Mouse (Mus musculus) intestine, embryonic 14.5 days (tissue): Measurements from ENCODE around the gene Olfr3. TPM values are rescaled to one million over a fixed set of nuclear protein-coding genes. Genes with fewer than 3 reads are reported as not detected.

Source experiments
- ATAC-seq: fragments of 200-750 bp; cut with Nextera tagmentation; replicated peaks from 2 replicates; pipeline ENCODE4 v1.8.0; 2017; ENCODE audit warnings: low read depth, moderate number of reproducible peaks, moderate TSS enrichment, moderate library complexity; ENCODE audit not compliant: low FRiP score, low TSS enrichment
- DNase-seq: peaks from one replicate; pipeline ENCODE4 v3.0.0-alpha.2; 2018; ENCODE audit warnings: low spot score
- H3K27ac ChIP-seq: fragments of 300-500 bp; sonication (generic); 2 replicates; pipeline ENCODE4 v1.5.1; 2014; ENCODE audit warnings: low read depth, mild to moderate bottlenecking, control low read depth
- H3K27me3 ChIP-seq: fragments of 300-500 bp; sonication (generic); replicated peaks from 2 replicates; pipeline ENCODE4 v1.6.1; 2014; ENCODE audit warnings: low read length, control low read depth; ENCODE audit not compliant: control insufficient read depth, insufficient read depth
- H3K36me3 ChIP-seq: fragments of 300-500 bp; sonication (generic); 2 replicates; pipeline ENCODE4 v1.6.1; 2014; ENCODE audit warnings: low read length, control low read depth; ENCODE audit not compliant: control insufficient read depth, insufficient read depth
- H3K4me1 ChIP-seq: fragments of 300-500 bp; sonication (generic); replicated peaks from 2 replicates; pipeline ENCODE4 v1.6.1; 2014; ENCODE audit warnings: low read length, control low read depth, mixed read lengths; ENCODE audit not compliant: control insufficient read depth, insufficient read depth
- H3K4me2 ChIP-seq: fragments of 300-500 bp; sonication (generic); 2 replicates; pipeline ENCODE4 v1.6.1; 2014; ENCODE audit warnings: low read length
- H3K4me3 ChIP-seq: fragments of 300-500 bp; sonication (generic); 2 replicates; pipeline ENCODE4 v1.5.1; 2014; ENCODE audit warnings: low read depth, low read length, control low read depth, mixed read lengths
- H3K9ac ChIP-seq: fragments of 300-500 bp; sonication (generic); 2 replicates; pipeline ENCODE4 v1.6.1; 2014; ENCODE audit warnings: mild to moderate bottlenecking, low read length
- H3K9me3 ChIP-seq: fragments of 300-500 bp; sonication (generic); 2 replicates; pipeline ENCODE4 v1.6.1; 2016; ENCODE audit warnings: low read length, control low read depth; ENCODE audit not compliant: control insufficient read depth
- whole genome bisulfite sequencing: fragments of 180-500 bp; shearing (Covaris S2); extraction: QIAGEN DNeasy Blood & Tissue Kit; methylation state at CpG from one replicate; pipeline ENCODE4 v1.1.7; 2014; 5-methylcytosine and 5-hydroxymethylcytosine counted together
- polyA plus RNA-seq: library from polyadenylated mRNA; unstranded; fragments of >200 nt; fragmentation: Nextera tagmentation; extraction: Ambion mirVana; gene quantifications from 2 replicates; pipeline ENCODE4 v1.2.1, GENCODE M21; 2014

Olfr3 gene
- not detected in 2 replicates for polyA plus RNA-seq

GRCm38 (mm10) chr2:36816932-36817331 lies at the start of gene Olfr3:
Olfr3 (minus strand) TSS chr2:36817032.
- Histone ChIP-seq H3K36me3 (no peaks in the 10 kb centered on the region), H3K4me1 (no peaks in the 10 kb centered on the region), H3K9ac (no peak within 1 kb of the TSS), H3K27ac (no peak within 1 kb of the TSS), H3K9me3 (no peaks in the 10 kb centered on the region), H3K27me3 (no peaks in the 10 kb centered on the region), H3K4me2 (no peak within 1 kb of the TSS), H3K4me3 (no peak within 1 kb of the TSS)
- no peak for ATAC-seq
- WGBS = 74% methylated on average over 1 of the region's 1 CpGs
- no peak for DNase-seq

- H3K27ac ChIP-seq = no peak within 1 kb of the TSS
- DNase-seq (no peak), ATAC-seq (no peak)
- 0 out of 2 replicates have a peak, but pooled peaks cover 4% of the 10 kb centered on the region for H3K9me3 ChIP-seq
- H3K36me3 ChIP-seq = no peaks in the 10 kb centered on the region
- H3K4me1 ChIP-seq = no peaks in the 10 kb centered on the region
- H3K4me3 ChIP-seq = no peak within 1 kb of the TSS
- no peak within 1 kb of the TSS for H3K4me2 ChIP-seq
- no peak within 1 kb of the TSS for H3K9ac ChIP-seq
- WGBS = 92% methylated on average over 1 of the region's 1 CpGs
- H3K27me3 ChIP-seq = no peaks in the 10 kb centered on the region
These were observed 45.7 kb upstream of the Olfr3 start, which contains the start of gene Olfr351 for GRCm38 (mm10) chr2:36862560-36862959. Olfr351 (minus strand) TSS chr2:36862660.

GRCm38 (mm10) chr2:36846010-36846409 lies 29.2 kb upstream of the Olfr3 start, which contains the start of gene Olfr350:
Olfr350 (plus strand) TSS chr2:36846310.
- no peak for DNase-seq
- Histone ChIP-seq H3K4me3 (no peak within 1 kb of the TSS), H3K27ac (no peak within 1 kb of the TSS), H3K36me3 (no peaks in the 10 kb centered on the region), H3K4me1 (no peaks in the 10 kb centered on the region), H3K9ac (no peak within 1 kb of the TSS), H3K4me2 (no peak within 1 kb of the TSS), H3K9me3 (no peaks in the 10 kb centered on the region), H3K27me3 (no peaks in the 10 kb centered on the region)
- WGBS = 81% methylated on average over 1 of the region's 1 CpGs
- ATAC-seq = no peak

DNA sequence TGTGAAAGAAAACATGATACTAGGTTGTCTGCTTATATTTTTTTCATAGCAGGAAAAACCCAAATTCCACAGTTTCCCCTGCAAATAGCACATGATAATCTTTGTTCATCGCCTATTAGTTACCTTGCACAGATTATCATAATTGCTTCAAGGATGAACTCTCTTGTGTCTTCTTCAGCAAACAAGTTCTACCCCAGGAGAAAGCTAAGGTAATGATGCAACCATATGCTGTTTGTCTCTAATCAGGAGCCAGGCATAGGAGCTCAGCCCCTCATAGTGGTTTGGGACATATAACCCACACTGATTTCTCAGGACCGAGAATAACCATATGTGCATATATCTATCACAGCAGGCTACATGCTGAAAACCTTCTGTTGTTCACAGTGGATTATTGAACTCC lies 26.6 kb downstream of the Olfr3 start, which contains the start of gene Olfr50:
Gene Olfr50 (plus strand): TSS at position 301 of the 400 bp plus-strand sequence.
- no peaks in the 10 kb centered on the region for H3K9me3 ChIP-seq
- H3K4me1 ChIP-seq = no peaks in the 10 kb centered on the region
- no peak within 1 kb of the TSS for H3K4me2 ChIP-seq
- no peak within 1 kb of the TSS for H3K4me3 ChIP-seq
- no peaks in the 10 kb centered on the region for H3K27me3 ChIP-seq
- H3K36me3 ChIP-seq = no peaks in the 10 kb centered on the region
- no peak for ATAC-seq
- H3K27ac ChIP-seq = no peak within 1 kb of the TSS
- DNase-seq = no peak
- H3K9ac ChIP-seq = no peak within 1 kb of the TSS
- 86% methylated on average over 2 of the region's 2 CpGs for WGBS

DNA sequence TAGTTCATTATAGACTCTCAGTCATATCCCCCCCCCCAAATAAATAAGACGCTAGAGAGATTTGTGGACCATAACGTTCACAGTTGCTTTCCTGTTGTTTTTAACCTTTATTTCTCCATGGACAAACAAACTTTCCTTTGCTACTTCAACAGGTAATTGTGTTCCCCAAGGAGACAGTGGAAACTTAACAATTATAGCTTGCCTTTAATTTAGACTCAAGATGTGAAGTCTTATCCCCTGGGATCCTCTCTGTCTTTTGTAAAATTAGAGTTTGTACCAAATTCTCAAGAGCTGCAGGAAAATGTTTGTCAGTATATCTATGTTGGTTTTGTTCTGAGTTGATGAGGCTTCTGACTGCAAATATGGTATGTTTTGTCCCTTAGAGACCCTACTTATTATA lies 32.9 kb downstream of the Olfr3 start, which contains the start of gene Olfr348:
Gene Olfr348 (plus strand): TSS at position 301 of the 400 bp plus-strand sequence.
- Histone ChIP-seq H3K9me3 (no peaks in the 10 kb centered on the region), H3K9ac (no peak within 1 kb of the TSS), H3K27me3 (no peaks in the 10 kb centered on the region), H3K4me2 (no peak within 1 kb of the TSS), H3K36me3 (no peaks in the 10 kb centered on the region), H3K4me3 (no peak within 1 kb of the TSS), H3K27ac (no peak within 1 kb of the TSS), H3K4me1 (no peaks in the 10 kb centered on the region)
- 72% methylated on average over 2 of the region's 2 CpGs for WGBS
- DNase-seq (no peak), ATAC-seq (no peak)

Other genes starting within 250 kb of the Olfr3 start
- not detected in 2 replicates for gene Olfr345, start 177.0 kb downstream of the Olfr3 start, polyA plus RNA-seq
- not detected in 2 replicates for gene Olfr346, start 131.2 kb downstream of the Olfr3 start, polyA plus RNA-seq
- gene Olfr347, start 85.1 kb downstream of the Olfr3 start, polyA plus RNA-seq = not detected in 2 replicates
- not detected in 2 replicates for gene Olfr348, start 32.8 kb downstream of the Olfr3 start, polyA plus RNA-seq
- not detected in 2 replicates for gene Olfr50, start 26.5 kb downstream of the Olfr3 start, polyA plus RNA-seq
- not detected in 2 replicates for gene Olfr350, start 29.3 kb upstream of the Olfr3 start, polyA plus RNA-seq
- not detected in 2 replicates for gene Olfr351, start 45.6 kb upstream of the Olfr3 start, polyA plus RNA-seq
- not detected in 2 replicates for gene Olfr352, start 51.4 kb upstream of the Olfr3 start, polyA plus RNA-seq
- gene Olfr353, start 75.9 kb upstream of the Olfr3 start, polyA plus RNA-seq = not detected in 2 replicates
- gene Olfr354, start 88.6 kb upstream of the Olfr3 start, polyA plus RNA-seq = not detected in 2 replicates
- gene Olfr355, start 111.9 kb upstream of the Olfr3 start, polyA plus RNA-seq = not detected in 2 replicates
- gene Olfr356, start 120.1 kb upstream of the Olfr3 start, polyA plus RNA-seq = not detected in 2 replicates
- gene Olfr357, start 176.8 kb upstream of the Olfr3 start, polyA plus RNA-seq = not detected in 2 replicates
- gene Olfr358, start 192.3 kb upstream of the Olfr3 start, polyA plus RNA-seq = not detected in 2 replicates
- not detected in 2 replicates for gene Olfr360, start 248.7 kb upstream of the Olfr3 start, polyA plus RNA-seq